Mouse (Mus musculus) neural tube, embryonic 12.5 days (tissue): ENCODE results near the gene Prkn. TPM values are rescaled to one million over a fixed set of nuclear protein-coding genes. Genes with fewer than 3 reads are reported as not detected.

Experiments
- ATAC-seq: fragments of 200-750 bp; cut with Nextera tagmentation; 2 replicates; pipeline ENCODE4 v1.8.0; 2017; ENCODE audit warnings: low read depth, mild to moderate bottlenecking, moderate TSS enrichment, moderate library complexity; ENCODE audit not compliant: low FRiP score
- H3K27ac ChIP-seq: fragments of 300-500 bp; sonication (generic); 2 replicates; pipeline ENCODE4 v1.5.1; 2016
- H3K27me3 ChIP-seq: fragments of 300-500 bp; sonication (generic); replicated peaks from 2 replicates; pipeline ENCODE4 v1.6.1; 2016; ENCODE audit warnings: mild to moderate bottlenecking
- H3K36me3 ChIP-seq: fragments of 300-500 bp; sonication (generic); 2 replicates; pipeline ENCODE4 v1.6.1; 2016; ENCODE audit warnings: mild to moderate bottlenecking
- H3K4me1 ChIP-seq: fragments of 300-500 bp; sonication (generic); 2 replicates; pipeline ENCODE4 v1.6.1; 2016
- H3K4me2 ChIP-seq: fragments of 300-500 bp; sonication (generic); replicated peaks from 2 replicates; pipeline ENCODE4 v1.6.1; 2016; ENCODE audit warnings: mild to moderate bottlenecking
- H3K4me3 ChIP-seq: fragments of 300-500 bp; sonication (generic); 2 replicates; pipeline ENCODE4 v1.5.1; 2016
- H3K9ac ChIP-seq: fragments of 300-500 bp; sonication (generic); 2 replicates; pipeline ENCODE4 v1.6.1; 2016; ENCODE audit warnings: mild to moderate bottlenecking
- H3K9me3 ChIP-seq: fragments of 300-500 bp; sonication (generic); 2 replicates; pipeline ENCODE4 v1.6.1; 2016; ENCODE audit warnings: mild to moderate bottlenecking
- WGBS: fragments of 180-500 bp; shearing (Covaris S2); methylation state at CpG from one replicate; pipeline ENCODE4 v1.1.7; 2016; 5-methylcytosine and 5-hydroxymethylcytosine counted together
- polyA plus RNA-seq: library from polyadenylated mRNA; unstranded; fragments of >200 nt; fragmentation: Nextera tagmentation; extraction: Ambion mirVana; gene quantifications from 2 replicates; pipeline ENCODE4 v1.2.1, GENCODE M21; 2016

The Prkn gene
- polyA plus RNA-seq, 1 experiment from 2014 or later = 2.0 TPM

GRCm38 (mm10) chr17:11030936-11031335 is 190.8 kb downstream of the Prkn start:
- Histone ChIP-seq H3K36me3 (no peaks in the 10 kb centered on the region), H3K4me2 (no peak overlapping the region), H3K4me1 (no peaks in the 10 kb centered on the region), H3K4me3 (no peak overlapping the region), H3K9ac (no peak overlapping the region), H3K27ac (no peak overlapping the region), H3K9me3 (no peaks in the 10 kb centered on the region), H3K27me3 (no peaks in the 10 kb centered on the region)
- no peak for ATAC-seq
- 91% methylated on average over 4 of the region's 4 CpGs for WGBS

DNA sequence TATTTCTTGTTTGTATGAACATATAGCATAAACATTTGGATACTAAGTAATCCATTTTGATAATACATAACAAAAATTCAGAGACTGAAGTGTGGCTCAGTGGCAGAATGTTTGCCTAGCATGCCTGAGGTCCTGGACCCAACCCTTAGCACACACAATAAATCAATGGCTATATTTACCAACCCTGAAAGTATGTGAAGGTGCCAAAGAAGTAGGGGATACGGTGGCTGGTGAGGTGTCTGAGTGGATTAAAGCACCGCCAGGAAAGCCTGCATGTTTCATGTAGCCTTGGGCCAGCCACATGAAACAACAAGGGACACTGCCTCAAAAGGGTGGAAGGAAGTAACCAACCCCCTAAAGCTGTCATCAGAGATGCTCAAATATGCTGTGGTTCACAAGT is 192.2 kb downstream of the Prkn start:
- H3K9ac ChIP-seq = no peak overlapping the region
- no peaks in the 10 kb centered on the region for H3K27me3 ChIP-seq
- no peak overlapping the region for H3K4me2 ChIP-seq
- no peaks in the 10 kb centered on the region for H3K36me3 ChIP-seq
- no peak for ATAC-seq
- H3K4me3 ChIP-seq = no peak overlapping the region
- no peaks in the 10 kb centered on the region for H3K9me3 ChIP-seq
- H3K4me1 ChIP-seq = no peaks in the 10 kb centered on the region
- no peak overlapping the region for H3K27ac ChIP-seq
- WGBS = 88% methylated on average over 2 of the region's 2 CpGs

GRCm38 (mm10) chr17:11033594-11033993 is 193.4 kb downstream of the Prkn start:
- Histone ChIP-seq H3K4me1 (no peaks in the 10 kb centered on the region), H3K9ac (no peak overlapping the region), H3K36me3 (no peaks in the 10 kb centered on the region), H3K27me3 (no peaks in the 10 kb centered on the region), H3K9me3 (no peaks in the 10 kb centered on the region), H3K27ac (no peak overlapping the region), H3K4me3 (no peak overlapping the region), H3K4me2 (no peak overlapping the region)
- no peak for ATAC-seq
- 69% methylated on average over 2 of the region's 2 CpGs for WGBS

DNA sequence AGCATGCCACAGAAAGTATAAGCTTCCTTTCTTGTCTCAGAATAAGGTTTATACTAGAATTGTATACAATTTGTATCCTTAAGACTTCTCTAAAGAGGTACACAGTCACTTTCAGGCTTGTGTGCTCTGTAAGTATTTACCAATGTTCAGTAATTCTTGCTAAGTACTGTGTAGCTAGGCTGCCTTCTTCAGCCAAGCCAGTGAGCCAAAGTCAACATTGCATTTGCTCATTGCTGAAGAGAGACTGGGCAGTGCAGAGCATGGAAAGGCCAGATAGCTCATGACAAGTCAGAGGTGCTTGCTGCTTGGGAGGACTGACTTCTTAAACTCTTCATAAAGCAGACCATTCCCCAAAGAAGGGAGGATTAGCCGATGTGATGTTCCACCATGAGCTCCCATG is 198.1 kb downstream of the Prkn start:
- H3K4me3 ChIP-seq = no peak overlapping the region
- H3K4me2 ChIP-seq = no peak overlapping the region
- no peak for ATAC-seq
- H3K4me1 ChIP-seq = no peaks in the 10 kb centered on the region
- H3K9me3 ChIP-seq = no peaks in the 10 kb centered on the region
- H3K27me3 ChIP-seq = no peaks in the 10 kb centered on the region
- H3K9ac ChIP-seq = no peak overlapping the region
- no peaks in the 10 kb centered on the region for H3K36me3 ChIP-seq
- 93% methylated on average over 1 of the region's 1 CpGs for WGBS
- H3K27ac ChIP-seq = no peak overlapping the region

- WGBS = 94% methylated on average over 1 of the region's 1 CpGs
- Histone ChIP-seq H3K27me3 (no peaks in the 10 kb centered on the region), H3K27ac (no peak overlapping the region), H3K4me3 (no peak overlapping the region), H3K4me1 (peaks cover 5% of the 10 kb centered on the region), H3K9me3 (no peaks in the 10 kb centered on the region), H3K36me3 (no peaks in the 10 kb centered on the region), H3K4me2 (no peak overlapping the region), H3K9ac (no peak overlapping the region)
- ATAC-seq = no peak
Observed at GRCm38 (mm10) chr17:11058986-11059385, 218.8 kb downstream of the Prkn start.

DNA sequence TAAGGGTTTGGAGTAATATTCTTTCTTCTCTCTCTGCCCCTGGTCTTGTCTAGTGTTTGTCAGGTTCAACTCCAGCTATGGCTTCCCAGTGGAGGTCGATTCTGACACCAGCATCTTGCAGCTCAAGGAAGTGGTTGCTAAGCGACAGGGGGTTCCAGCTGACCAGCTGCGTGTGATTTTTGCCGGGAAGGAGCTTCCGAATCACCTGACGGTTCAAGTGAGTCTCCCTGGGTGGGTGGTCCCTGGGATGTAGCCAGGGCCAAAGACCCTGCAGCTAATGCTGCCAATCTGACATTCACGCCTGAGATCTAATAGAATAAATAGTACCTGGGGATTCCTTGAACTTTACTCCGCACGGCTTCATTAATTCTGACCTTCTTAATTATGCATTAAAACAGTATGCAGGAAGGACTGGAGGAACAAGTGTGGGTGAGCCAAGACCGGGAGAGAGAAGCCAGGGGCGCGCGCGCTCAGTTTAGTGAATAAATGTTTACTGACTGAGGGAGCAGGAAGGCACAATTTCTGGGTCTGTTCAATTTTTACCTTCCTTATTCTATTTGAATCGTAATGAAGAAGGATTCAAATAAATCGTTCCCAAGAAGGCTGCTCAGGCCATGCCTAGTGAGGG is 227.0 kb downstream of the Prkn start:
- Histone ChIP-seq H3K9ac (no peak overlapping the region), H3K27ac (peak overlapping the region; percentile 20; the same call in 1 of the 2 replicates), H3K4me3 (no peak overlapping the region), H3K27me3 (no peaks in the 10 kb centered on the region), H3K36me3 (no peaks in the 10 kb centered on the region), H3K9me3 (no peaks in the 10 kb centered on the region), H3K4me1 (peaks cover 16% of the 10 kb centered on the region), H3K4me2 (peak overlapping the region; percentile 52)
- peak; percentile 71 for ATAC-seq
- 3% methylated on average over 16 of the region's 16 CpGs for WGBS

DNA sequence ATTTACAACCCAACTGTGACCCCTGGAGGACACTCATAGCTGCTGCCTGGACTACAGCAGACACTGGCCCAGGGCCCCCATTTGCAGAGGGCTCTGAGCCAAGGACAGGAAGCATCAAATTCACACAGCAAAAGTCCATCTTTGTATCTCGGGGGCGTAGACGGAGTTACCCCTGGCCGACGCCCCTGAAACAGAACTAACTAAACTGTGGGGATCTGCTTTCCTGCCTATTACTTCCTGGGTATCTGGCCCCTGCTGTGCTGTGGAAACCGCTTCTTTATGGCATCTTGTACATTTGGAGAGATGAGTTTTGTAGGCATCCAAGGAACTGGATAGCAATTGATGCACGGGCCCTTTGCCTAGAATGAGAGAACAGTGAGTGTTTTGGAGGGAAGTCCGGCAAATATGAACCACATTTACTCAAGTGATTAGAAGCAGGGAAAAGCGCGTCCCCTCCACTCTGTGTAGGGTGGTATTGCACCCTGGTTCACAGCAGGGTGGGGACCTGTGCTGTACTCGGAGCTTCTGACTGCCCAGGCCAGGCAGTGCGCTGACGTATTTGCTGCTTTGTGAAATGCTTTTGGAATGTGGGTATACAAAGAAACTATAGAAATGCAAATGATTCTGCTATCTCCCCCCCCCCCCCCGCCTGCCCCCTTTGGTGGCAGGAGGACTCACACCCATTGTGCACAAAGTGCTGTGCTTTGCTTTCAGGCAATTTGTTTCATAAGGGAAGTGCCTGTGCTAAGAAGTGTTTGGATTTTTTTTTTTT is 227.7 kb downstream of the Prkn start:
- no peak overlapping the region for H3K9ac ChIP-seq
- 4% methylated on average over 14 of the region's 14 CpGs for WGBS

GRCm38 (mm10) chr17:11070996-11071395 is 230.8 kb downstream of the Prkn start:
- Histone ChIP-seq H3K9ac (no peak overlapping the region), H3K27ac (no peak overlapping the region), H3K9me3 (no peaks in the 10 kb centered on the region), H3K4me2 (no peak overlapping the region), H3K4me3 (no peak overlapping the region), H3K36me3 (no peaks in the 10 kb centered on the region), H3K27me3 (no peaks in the 10 kb centered on the region), H3K4me1 (peaks cover 16% of the 10 kb centered on the region)
- no peak for ATAC-seq

More for the DNA sequence above, 227.7 kb downstream of the Prkn start:
- H3K4me2 ChIP-seq = peak overlapping the region; percentile 52
- peaks cover 16% of the 10 kb centered on the region for H3K4me1 ChIP-seq
- no peaks in the 10 kb centered on the region for H3K27me3 ChIP-seq
- H3K4me3 ChIP-seq = peak overlapping the region; percentile 11; the same call in 1 of the 2 replicates
- no peaks in the 10 kb centered on the region for H3K9me3 ChIP-seq
- peak overlapping the region; percentile 42; the same call in 1 of the 2 replicates for H3K27ac ChIP-seq
- H3K36me3 ChIP-seq = no peaks in the 10 kb centered on the region
- ATAC-seq = peak; percentile 95

GRCm38 (mm10) chr17:11076319-11076903 is 236.2 kb downstream of the Prkn start:
- H3K36me3 ChIP-seq = no peaks in the 10 kb centered on the region
- peaks cover 7% of the 10 kb centered on the region; the same call in 1 of the 2 replicates for H3K4me1 ChIP-seq
- no peak overlapping the region for H3K27ac ChIP-seq
- no peak overlapping the region for H3K9ac ChIP-seq
- 42% methylated on average over 6 of the region's 6 CpGs for WGBS
- no peaks in the 10 kb centered on the region for H3K9me3 ChIP-seq
- H3K27me3 ChIP-seq = no peaks in the 10 kb centered on the region
- no peak overlapping the region for H3K4me2 ChIP-seq
- no peak; the same call in 1 of the 2 replicates for ATAC-seq
- H3K4me3 ChIP-seq = no peak overlapping the region

- Histone ChIP-seq H3K27ac (no peak overlapping the region), H3K4me2 (no peak overlapping the region), H3K4me1 (0 out of 2 replicates have a peak, but pooled peaks cover 4% of the 10 kb centered on the region), H3K36me3 (no peaks in the 10 kb centered on the region), H3K9me3 (no peaks in the 10 kb centered on the region), H3K27me3 (no peaks in the 10 kb centered on the region), H3K9ac (no peak overlapping the region), H3K4me3 (no peak overlapping the region)
- WGBS = 57% methylated on average over 1 of the region's 1 CpGs
- no peak for ATAC-seq
Observed at GRCm38 (mm10) chr17:11086492-11086891, 246.3 kb downstream of the Prkn start.

DNA sequence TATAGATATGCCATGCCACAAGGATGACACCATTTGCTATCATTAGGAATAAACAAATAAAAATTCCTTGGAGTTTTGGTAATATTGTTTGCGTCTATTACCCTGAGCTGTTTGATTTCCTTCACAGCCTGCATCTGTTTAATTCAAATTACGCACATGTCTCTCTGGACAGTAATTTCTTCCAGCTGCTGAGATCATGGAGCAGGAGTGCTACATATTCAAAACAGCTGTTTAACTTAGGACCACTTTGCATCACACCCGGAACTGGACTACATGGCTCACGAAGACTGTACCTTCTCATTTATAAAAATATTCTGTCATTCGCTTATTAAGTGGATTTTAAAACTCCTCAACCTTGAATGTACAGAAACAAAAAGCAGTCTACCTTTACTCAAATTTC is 246.9 kb downstream of the Prkn start:
- no peak overlapping the region for H3K4me3 ChIP-seq
- no peaks in the 10 kb centered on the region for H3K36me3 ChIP-seq
- WGBS = 73% methylated on average over 5 of the region's 5 CpGs
- H3K4me2 ChIP-seq = no peak overlapping the region
- no peak for ATAC-seq
- no peak overlapping the region for H3K27ac ChIP-seq
- H3K4me1 ChIP-seq = 0 out of 2 replicates have a peak, but pooled peaks cover 4% of the 10 kb centered on the region
- H3K27me3 ChIP-seq = no peaks in the 10 kb centered on the region
- H3K9ac ChIP-seq = no peak overlapping the region
- H3K9me3 ChIP-seq = no peaks in the 10 kb centered on the region

GRCm38 (mm10) chr17:11087823-11088222 is 247.6 kb downstream of the Prkn start:
- H3K4me2 ChIP-seq = no peak overlapping the region
- no peak overlapping the region for H3K4me3 ChIP-seq
- H3K9me3 ChIP-seq = no peaks in the 10 kb centered on the region
- H3K27me3 ChIP-seq = no peaks in the 10 kb centered on the region
- H3K36me3 ChIP-seq = no peaks in the 10 kb centered on the region
- 32% methylated on average over 8 of the region's 8 CpGs for WGBS
- no peak overlapping the region for H3K9ac ChIP-seq
- no peak overlapping the region for H3K27ac ChIP-seq
- ATAC-seq = no peak
- H3K4me1 ChIP-seq = peaks cover 4% of the 10 kb centered on the region; the same call in 1 of the 2 replicates
